In genomic region chr15:90679760-90680579, GRCm38 (mm10) we compare ENCODE assay signal across 7 mouse cellular contexts. TPM values are rescaled to one million over a fixed set of nuclear protein-coding genes. Genes with fewer than 3 reads are reported as not detected.
DNase-seq lines count a peak whose midpoint lies in the region; ATAC-seq and TF ChIP-seq lines count a peak whose summit lies in the region.

No protein-coding gene starts in this region.

- H3K4me1 ChIP-seq in bone marrow macrophage, adult 2 months (ENCODE audit: control insufficient read depth, insufficient read depth, low read length), result no peaks in the 10 kb centered on the region
- no peaks in the 10 kb centered on the region; the same call in 1 of the 2 replicates for H3K4me1 ChIP-seq in embryonic facial prominence, embryonic 12.5 days
- no peaks in the 10 kb centered on the region for H3K4me1 ChIP-seq in heart, adult 2 months (ENCODE audit: control insufficient read depth, insufficient read depth, low read length)
- 0 out of 2 replicates have a peak, but pooled peaks cover 12% of the 10 kb centered on the region for H3K4me1 ChIP-seq in limb, embryonic 13.5 days
- H3K4me1 ChIP-seq in midbrain, embryonic 13.5 days (replicated peaks), result peaks cover 16% of the 10 kb centered on the region
- no peaks in the 10 kb centered on the region for H3K4me1 ChIP-seq in stomach, embryonic 14.5 days (ENCODE audit: control insufficient read depth, insufficient read depth, low read length)

- H3K4me3 ChIP-seq in bone marrow macrophage, adult 2 months (ENCODE audit: insufficient read depth, low read length), result peak overlapping the region; percentile 59
- H3K4me3 ChIP-seq in embryonic facial prominence, embryonic 12.5 days, result peak overlapping the region; percentile 59
- H3K4me3 ChIP-seq in heart, adult 2 months, result peak overlapping the region; percentile 84
- peak overlapping the region; percentile 66 for H3K4me3 ChIP-seq in limb, embryonic 13.5 days
- peak overlapping the region; percentile 64 for H3K4me3 ChIP-seq in midbrain, embryonic 13.5 days (replicated peaks)
- peak overlapping the region; percentile 56 for H3K4me3 ChIP-seq in stomach, embryonic 14.5 days (ENCODE audit: low read depth, low read length)

- peak; percentile 79; the same call in 1 of the 2 replicates for ATAC-seq in embryonic facial prominence, embryonic 12.5 days (ENCODE audit: insufficient number of reproducible peaks, insufficient read depth, low FRiP score, low TSS enrichment)
- peak; percentile 65; the same call in 1 of the 2 replicates for ATAC-seq in limb, embryonic 13.5 days (ENCODE audit: low FRiP score, low read depth)
- peak; percentile 89 for ATAC-seq in midbrain, embryonic 13.5 days
- ATAC-seq in stomach, embryonic 14.5 days (ENCODE audit: insufficient number of reproducible peaks, insufficient read depth, low FRiP score, low read depth), result peak; percentile 85

- H3K36me3 ChIP-seq in embryonic facial prominence, embryonic 12.5 days, result no peaks in the 10 kb centered on the region
- no peaks in the 10 kb centered on the region for H3K36me3 ChIP-seq in heart, adult 2 months (ENCODE audit: control insufficient read depth, insufficient read depth, low read length)
- H3K36me3 ChIP-seq in limb, embryonic 13.5 days, result no peaks in the 10 kb centered on the region
- H3K36me3 ChIP-seq in midbrain, embryonic 13.5 days, result no peaks in the 10 kb centered on the region
- no peaks in the 10 kb centered on the region for H3K36me3 ChIP-seq in stomach, embryonic 14.5 days (ENCODE audit: control insufficient read depth, insufficient read depth, low read length)

- TF ChIP-seq POLR2A in bone marrow macrophage, adult 2 months (IDR thresholded peaks at IDR 0.05; ENCODE audit: borderline replicate concordance, low read depth, low read length), result no peak
- TF ChIP-seq POLR2A in heart, adult 2 months (IDR thresholded peaks at IDR 0.05; ENCODE audit: insufficient read depth, low read depth, low read length), result no peak

- no peaks in the 10 kb centered on the region for H3K79me2 ChIP-seq in heart, adult 2 months (replicated peaks; ENCODE audit: control insufficient read depth, insufficient read depth, low read length)

- peak; percentile 81 for TF ChIP-seq CTCF in bone marrow macrophage, adult 2 months (IDR thresholded peaks at IDR 0.05; ENCODE audit: low read depth, low read length)
- no peak; the same call in 1 of the 2 replicates for TF ChIP-seq CTCF in heart, adult 2 months (IDR thresholded peaks at IDR 0.05)

- H3K4me2 ChIP-seq in embryonic facial prominence, embryonic 12.5 days (replicated peaks), result peak overlapping the region; percentile 96
- peak overlapping the region; percentile 97 for H3K4me2 ChIP-seq in limb, embryonic 13.5 days (replicated peaks)
- peak overlapping the region; percentile 94 for H3K4me2 ChIP-seq in midbrain, embryonic 13.5 days (replicated peaks)
- H3K4me2 ChIP-seq in stomach, embryonic 14.5 days (replicated peaks; ENCODE audit: low read depth, low read length), result peak overlapping the region; percentile 96

- peak; percentile 72 to 85 for DNase-seq in heart, adult 2 months
- DNase-seq in kidney, adult 18-20 months, result peak; percentile 73

- peak overlapping the region; percentile 62 for H3K9ac ChIP-seq in embryonic facial prominence, embryonic 12.5 days
- H3K9ac ChIP-seq in heart, adult 2 months (ENCODE audit: low read depth, low read length), result peak overlapping the region; percentile 55
- peak overlapping the region; percentile 70 for H3K9ac ChIP-seq in limb, embryonic 13.5 days
- H3K9ac ChIP-seq in midbrain, embryonic 13.5 days (replicated peaks), result peak overlapping the region; percentile 74
- peak overlapping the region; percentile 28; the same call in 1 of the 2 replicates for H3K9ac ChIP-seq in stomach, embryonic 14.5 days (replicated peaks; ENCODE audit: low read depth, low read length)

- H3K27me3 ChIP-seq in embryonic facial prominence, embryonic 12.5 days, result peaks cover 3% of the 10 kb centered on the region; the same call in 1 of the 2 replicates
- H3K27me3 ChIP-seq in heart, adult 2 months (ENCODE audit: control insufficient read depth, insufficient read depth, low read length), result no peaks in the 10 kb centered on the region
- H3K27me3 ChIP-seq in limb, embryonic 13.5 days, result peaks cover 7% of the 10 kb centered on the region; the same call in 1 of the 2 replicates
- H3K27me3 ChIP-seq in midbrain, embryonic 13.5 days, result peaks cover 28% of the 10 kb centered on the region
- H3K27me3 ChIP-seq in stomach, embryonic 14.5 days (ENCODE audit: control insufficient read depth, insufficient read depth, low read length), result no peaks in the 10 kb centered on the region

- WGBS in embryonic facial prominence, embryonic 12.5 days, result 3% methylated on average over 36 of the region's 36 CpGs
- WGBS in heart, adult 2 months, result 3% methylated on average over 36 of the region's 36 CpGs
- 2% methylated on average over 36 of the region's 36 CpGs for WGBS in limb, embryonic 13.5 days
- 3% methylated on average over 36 of the region's 36 CpGs for WGBS in midbrain, embryonic 13.5 days
- 3% methylated on average over 36 of the region's 36 CpGs for WGBS in stomach, embryonic 14.5 days

- no peak overlapping the region for H3K27ac ChIP-seq in bone marrow macrophage, adult 2 months (ENCODE audit: insufficient read depth, low read depth, low read length)
- no peak overlapping the region for H3K27ac ChIP-seq in embryonic facial prominence, embryonic 12.5 days
- peak overlapping the region; percentile 87 for H3K27ac ChIP-seq in heart, adult 2 months
- no peak overlapping the region for H3K27ac ChIP-seq in limb, embryonic 13.5 days
- no peak overlapping the region; the same call in 1 of the 2 replicates for H3K27ac ChIP-seq in midbrain, embryonic 13.5 days
- no peak overlapping the region for H3K27ac ChIP-seq in stomach, embryonic 14.5 days (ENCODE audit: low read length)

- intact Hi-C loops in heart, adult 2 months (cut with DNase I), result loop anchor here (2.0 to 10.0 kb wide), 4 partner anchors 68 to 455 kb away; partner anchors contain the start of gene Alg10b

- TF ChIP-seq EP300 in heart, adult 2 months (IDR thresholded peaks at IDR 0.05; ENCODE audit: insufficient read depth, low read depth, low read length), result no peak

- no peaks in the 10 kb centered on the region for H3K9me3 ChIP-seq in embryonic facial prominence, embryonic 12.5 days
- H3K9me3 ChIP-seq in limb, embryonic 13.5 days, result no peaks in the 10 kb centered on the region
- H3K9me3 ChIP-seq in midbrain, embryonic 13.5 days, result no peaks in the 10 kb centered on the region
- no peaks in the 10 kb centered on the region for H3K9me3 ChIP-seq in stomach, embryonic 14.5 days (ENCODE audit: control insufficient read depth, low read depth, low read length)

RNA-seq across cellular contexts. Expression of gene Cpne8, which starts 0.7 kb away (rescaled TPM):
- polyA plus RNA-seq in bone marrow macrophage, adult 2 months (2012; ENCODE audit: insufficient read depth, insufficient read length, missing spikeins), result not detected in 2 replicates
- polyA plus RNA-seq in embryonic facial prominence, embryonic 12.5 days (2016; fragmentation: Nextera tagmentation; extraction: Ambion mirVana), result 10.0 and 12.4 TPM in 2 replicates
- 1 to 10 TPM; 8.7 to 8.8 TPM for total RNA-seq in heart, adult 2 months (2021)
- polyA plus RNA-seq in heart, adult 2 months (2012; rRNA removed), result 6.9 and 7.6 TPM in 2 replicates
- 14.1 and 15.4 TPM in 2 replicates for polyA plus RNA-seq in limb, embryonic 13.5 days (2015; fragmentation: Nextera tagmentation; extraction: Ambion mirVana)
- polyA plus RNA-seq in midbrain, embryonic 13.5 days (2015; fragmentation: Nextera tagmentation; extraction: Ambion mirVana), result 7.4 and 10.2 TPM in 2 replicates
- 14.1 and 15.7 TPM in 2 replicates for polyA plus RNA-seq in stomach, embryonic 14.5 days (2014; fragmentation: Nextera tagmentation; extraction: Ambion mirVana)
